Mouse (Mus musculus) layer of hippocampus, adult 9-11 months (tissue): ENCODE data around the gene Sumo2.
"Not testable (repeated sequence)": the region's sequence is repeated elsewhere in the genome, so short reads cannot be mapped to it uniquely, and the experiment has no call there.

Experiments
- DNase-seq: peaks from one replicate; pipeline ENCODE4 v3.0.0; 2022

Sumo2 gene

DNA sequence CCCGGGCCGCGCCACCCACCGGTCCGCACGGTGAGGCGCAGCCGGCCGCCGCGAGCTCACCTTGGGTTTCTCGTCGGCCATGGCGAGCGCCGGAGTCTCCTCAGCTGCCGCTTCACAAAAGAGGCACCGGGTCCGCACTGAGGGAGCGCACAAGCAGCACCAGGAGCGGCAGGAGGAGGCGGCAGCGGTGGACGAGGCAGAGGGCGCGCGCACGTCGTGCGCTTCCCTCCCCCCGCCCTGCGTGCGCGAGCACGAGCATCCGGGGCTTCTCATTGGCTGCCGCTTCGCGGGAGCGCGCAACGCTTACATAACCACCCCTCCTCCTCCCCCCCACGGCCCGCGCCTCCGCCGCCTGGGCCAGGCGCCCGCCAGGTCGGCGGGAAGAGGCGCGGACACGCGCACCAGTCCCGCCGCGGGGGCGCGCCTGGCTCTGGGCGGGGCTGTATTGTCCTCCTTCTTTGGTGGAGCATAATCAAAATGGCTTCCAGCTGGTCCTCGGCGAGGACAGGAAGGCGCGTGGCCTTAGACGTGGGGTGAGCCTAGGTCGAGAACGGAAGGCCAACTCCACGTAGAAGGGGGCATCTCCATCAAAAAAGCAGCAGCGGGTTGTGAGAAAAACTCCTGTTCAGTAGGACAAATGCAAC, at the start of gene Sumo2:
Gene Sumo2 (minus strand): TSS at position 239 of the 644 bp plus-strand sequence.
- DNase-seq: peak; percentile 98

- DNase-seq: no peak
Observed at GRCm38 (mm10) chr11:115585573-115586100, 49.6 kb upstream of the Sumo2 start.

DNA sequence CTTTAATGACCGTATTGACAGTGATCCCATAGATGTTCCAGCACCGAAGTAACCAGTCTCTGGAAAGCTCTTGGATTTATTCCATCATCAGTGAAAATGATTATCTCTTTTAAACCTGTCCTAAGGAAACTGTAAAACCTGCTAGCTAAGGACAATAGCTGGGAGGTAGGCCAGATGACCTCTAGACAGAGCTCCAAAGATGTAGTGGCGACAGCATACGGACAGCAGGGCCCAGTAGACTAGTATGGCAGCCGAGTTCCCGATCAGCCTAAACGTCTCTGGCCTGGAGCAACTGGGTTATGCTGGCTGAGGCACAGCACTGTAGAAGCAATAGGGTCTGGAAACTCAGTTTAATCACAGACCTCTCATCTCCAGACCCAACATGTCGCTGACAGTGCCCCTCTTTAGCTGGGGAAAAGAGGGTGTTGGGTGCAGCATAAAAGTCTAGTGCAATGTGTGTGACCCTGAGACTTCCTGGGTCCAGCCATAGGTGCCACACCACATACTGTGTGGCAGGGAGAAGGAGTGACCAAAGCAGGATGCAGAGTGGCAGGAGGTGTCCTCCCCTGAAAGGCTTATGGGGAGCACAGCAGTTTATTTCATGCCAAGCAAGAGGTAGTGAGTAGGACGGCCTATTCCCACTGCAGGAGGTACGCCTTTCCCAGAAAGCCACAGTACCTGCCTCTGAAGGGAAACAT, 48.4 kb upstream of the Sumo2 start:
- DNase-seq: no peak

DNA sequence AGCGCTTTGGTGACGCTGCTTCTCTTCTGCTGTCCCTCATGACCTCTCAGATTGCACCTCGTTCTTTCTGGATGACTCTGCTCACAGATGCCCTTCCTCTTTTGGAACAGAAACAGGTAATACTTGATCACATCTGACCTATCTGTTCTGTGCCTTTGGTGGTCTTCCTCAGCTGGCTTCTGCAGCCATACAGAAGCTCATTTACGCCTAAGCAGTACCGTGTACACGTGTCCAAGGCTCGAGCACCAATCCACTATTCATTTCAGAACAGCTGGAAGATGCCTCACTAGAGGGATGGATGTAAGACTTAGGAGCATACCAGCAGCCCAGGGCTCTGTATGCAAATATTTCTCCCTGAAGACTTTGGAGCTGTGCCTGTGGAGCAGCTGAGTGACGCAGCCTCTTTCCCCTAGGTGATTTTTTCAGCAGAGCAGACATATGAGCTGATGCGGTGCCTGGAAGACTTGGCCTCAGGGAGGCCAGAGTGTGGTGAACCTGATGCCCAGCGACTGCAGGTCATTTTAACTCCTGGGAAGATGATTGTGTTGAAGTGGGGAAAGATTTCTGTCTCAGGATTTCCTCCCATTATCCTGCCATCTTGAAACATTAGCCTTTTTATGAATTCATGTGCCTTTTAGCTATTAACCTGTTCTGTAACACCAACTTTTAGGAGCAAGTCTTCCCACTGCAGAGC, 47.0 kb upstream of the Sumo2 start:
- no peak for DNase-seq

DNA sequence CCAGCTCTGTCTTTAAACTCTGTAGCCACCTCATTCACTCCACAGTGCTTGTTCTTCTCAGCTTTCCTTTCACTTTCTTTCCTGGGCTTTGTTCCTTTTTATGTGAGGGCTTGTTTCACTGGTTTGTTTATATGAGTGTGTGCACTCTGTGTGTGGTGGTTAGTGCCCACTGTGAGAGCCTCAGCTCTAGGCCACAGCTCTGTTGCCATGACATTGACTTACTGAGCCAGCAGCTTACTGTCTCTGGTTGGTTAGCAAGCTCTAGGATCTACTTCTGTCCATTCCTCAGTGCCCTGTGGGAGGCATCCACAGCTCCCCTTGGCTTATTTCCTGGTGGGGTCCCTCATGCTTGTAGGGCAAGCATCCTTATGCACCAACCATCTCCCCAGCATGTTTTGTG, 43.0 kb upstream of the Sumo2 start:
- no peak for DNase-seq

GRCm38 (mm10) chr11:115564961-115565360, 28.9 kb upstream of the Sumo2 start:
- no peak for DNase-seq

DNA sequence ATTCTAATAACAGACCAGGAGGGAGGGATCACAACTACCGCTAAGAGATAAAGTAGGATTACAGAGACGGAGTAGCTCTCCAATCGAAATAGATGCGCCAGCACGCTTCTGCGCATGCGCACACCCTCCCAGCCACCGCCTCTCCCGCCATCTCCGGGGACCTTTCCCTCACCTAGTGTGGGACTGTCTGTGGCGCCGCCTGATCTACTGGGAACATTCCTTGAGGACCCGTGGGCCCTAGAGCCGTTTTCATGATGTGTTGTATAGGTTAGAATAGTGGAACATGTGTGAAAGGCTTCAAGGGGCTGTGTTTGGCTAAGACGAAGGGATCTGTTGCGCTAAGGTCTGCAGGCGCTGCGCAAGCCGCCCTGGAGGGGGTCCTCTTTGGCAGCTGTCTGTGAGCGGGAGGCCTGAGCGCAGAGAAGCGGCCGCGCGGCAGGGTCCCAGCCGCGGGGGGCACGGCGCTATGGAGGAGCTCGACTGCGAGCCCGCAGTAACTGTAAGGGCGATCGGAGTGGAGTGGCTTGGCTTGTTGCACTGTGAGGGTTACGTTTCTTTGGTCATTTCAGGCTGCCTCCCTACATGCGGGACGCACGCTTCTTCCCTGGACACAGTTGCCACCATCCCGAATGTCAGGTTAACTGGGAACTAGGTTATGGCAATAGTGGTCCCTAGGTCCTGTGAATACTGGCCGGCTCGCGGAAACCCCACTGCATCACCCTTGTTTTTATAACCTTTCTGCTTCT, 28.2 kb upstream of the Sumo2 start, which contains the start of gene Nup85:
Gene Nup85 (plus strand): TSS at position 371 of the 746 bp plus-strand sequence.
- peak; percentile 97 for DNase-seq

DNA sequence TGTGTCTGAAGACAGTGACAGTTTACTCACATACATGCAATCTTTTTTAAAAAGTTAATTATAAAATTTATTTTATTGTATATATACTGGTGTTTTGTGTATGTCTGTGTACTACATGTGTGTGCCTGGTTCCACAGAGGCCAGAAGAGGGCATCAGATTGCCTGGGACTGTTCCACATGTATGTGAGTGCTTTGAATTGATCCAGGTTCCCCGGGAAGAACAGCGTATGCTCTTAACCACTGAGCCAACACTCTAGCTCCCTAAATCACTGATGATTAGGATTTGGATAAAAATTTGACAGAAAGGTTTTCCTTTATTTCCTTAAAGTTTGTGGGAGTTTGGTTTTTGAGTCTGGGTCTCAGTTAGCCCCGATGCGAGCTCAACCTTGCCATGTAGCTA, 27.3 kb upstream of the Sumo2 start:
- no peak for DNase-seq

DNA sequence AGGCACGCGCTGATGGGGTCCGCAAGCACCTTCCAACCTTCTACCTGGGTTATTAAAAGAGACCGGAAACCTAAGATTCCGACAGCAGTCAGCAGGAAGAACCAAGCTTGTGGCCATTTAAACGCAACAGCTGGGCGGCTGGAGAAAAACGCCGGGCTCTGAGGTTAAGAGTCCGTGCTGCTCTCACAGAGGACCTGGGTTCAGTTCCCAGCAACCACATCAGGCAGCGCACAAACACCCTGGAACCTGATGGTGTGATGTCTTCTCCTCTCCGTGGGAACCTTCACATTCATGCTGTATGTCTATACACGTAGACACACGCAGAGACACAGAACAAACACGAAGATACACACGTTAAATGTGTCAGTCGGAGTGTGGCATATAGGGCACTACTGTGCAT, 19.6 kb upstream of the Sumo2 start:
- no peak for DNase-seq

DNA sequence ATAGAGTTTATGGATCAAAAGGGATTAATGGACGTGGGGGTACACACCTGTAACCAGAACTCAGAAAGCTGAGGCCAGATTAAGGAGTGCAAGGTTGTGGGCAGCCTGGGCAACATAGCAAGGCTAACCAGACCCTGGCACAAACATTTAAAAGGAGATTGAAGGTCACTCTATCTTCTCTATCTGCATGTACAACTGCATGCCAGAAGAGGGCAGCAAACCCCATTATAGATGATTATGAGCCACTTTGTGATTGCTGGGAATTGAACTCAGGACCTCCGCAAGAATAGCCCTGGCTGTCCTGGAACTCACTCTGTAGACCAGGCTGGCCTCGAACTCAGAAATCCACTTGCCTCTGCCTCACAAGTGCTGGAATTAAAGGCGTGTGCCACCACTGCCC, 16.7 kb upstream of the Sumo2 start:
- no peak for DNase-seq

DNA sequence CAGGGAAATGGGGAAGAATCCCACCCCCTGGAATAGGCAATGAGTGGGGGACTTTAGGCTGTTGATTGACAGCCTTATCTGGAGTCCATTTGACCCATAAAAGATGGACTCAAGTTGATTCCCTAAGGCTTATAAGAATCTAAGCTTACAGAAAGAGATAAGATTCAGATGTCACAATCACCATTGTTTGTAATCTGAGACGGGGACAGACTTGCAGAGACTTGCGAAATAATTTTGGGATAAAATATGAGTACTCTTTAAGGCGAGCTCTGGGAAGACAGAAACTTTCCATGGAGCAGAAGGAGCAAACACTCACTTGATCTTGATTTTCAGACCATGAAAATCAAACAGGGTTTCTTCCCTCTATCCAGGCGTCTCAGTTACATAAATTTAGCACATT, 7.5 kb upstream of the Sumo2 start:
- DNase-seq: no peak

GRCm38 (mm10) chr11:115538045-115538444, 2.0 kb upstream of the Sumo2 start:
- no peak for DNase-seq

GRCm38 (mm10) chr11:115536856-115537568, 936 bp upstream of the Sumo2 start:
- peak; percentile 49 for DNase-seq

DNA sequence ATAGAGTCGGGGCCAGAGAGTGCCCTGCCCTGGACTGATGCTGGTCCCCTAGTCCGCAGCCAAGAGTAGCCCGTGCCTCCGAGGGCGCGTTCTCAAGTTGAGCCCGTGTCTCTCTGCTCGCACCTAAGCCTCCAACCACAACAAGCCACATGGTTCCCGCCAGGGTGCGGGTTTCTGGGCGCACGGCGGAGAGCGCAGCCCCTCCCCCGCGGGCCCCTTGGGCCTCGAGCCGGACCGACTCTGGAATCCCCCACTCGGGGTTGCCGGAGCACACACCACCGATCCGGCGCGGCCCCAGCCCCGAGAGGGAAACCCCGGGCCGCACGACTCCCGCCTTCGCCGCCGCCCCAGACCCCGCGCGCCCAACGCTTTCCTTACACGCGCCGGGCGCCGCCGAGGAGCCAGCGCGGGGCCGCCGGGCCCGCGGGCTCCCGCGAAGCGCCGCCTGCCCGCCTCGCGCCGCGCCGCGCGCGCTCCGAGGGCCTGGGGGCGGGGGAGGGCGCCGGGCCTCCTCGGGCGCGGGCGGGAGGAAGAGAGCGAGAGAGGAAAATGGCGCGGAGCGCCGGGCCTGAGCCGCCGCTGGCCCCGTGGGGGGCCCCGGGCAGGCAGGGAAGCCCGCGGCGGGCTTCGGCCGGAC, 557 bp downstream of the Sumo2 start:
- peak; percentile 49 for DNase-seq

DNA sequence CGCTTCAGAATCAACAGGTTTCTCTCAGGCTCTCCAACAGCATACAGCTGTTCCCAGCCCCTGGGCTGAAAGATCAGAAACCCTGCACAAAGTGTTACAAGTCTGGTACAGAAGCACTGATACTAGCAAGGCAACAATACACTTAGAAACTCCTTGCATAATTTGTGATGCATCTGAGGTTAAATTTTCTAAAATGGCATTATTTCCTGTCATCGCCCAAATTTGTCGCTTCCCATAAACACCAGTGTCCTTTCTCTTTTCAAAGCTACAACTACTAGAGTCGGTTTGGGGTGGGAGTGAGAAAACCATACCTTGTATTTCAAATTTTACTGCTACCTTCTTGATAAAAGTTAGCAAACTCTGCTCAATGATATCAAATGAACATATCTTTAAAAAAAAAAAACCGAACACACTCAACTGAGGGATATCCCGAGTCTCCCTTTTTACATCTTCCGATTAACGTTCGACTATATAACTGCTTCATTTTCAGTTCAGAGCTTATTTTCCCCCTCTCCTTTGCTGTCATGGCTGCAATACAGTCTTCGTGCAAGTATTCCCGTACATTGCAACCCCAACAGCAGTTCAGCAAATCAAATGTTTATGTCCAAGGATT, 1.2 kb downstream of the Sumo2 start:
- DNase-seq: no peak

- not testable (repeated sequence) for DNase-seq
Observed at GRCm38 (mm10) chr11:115526446-115526845, 9.6 kb downstream of the Sumo2 start.

GRCm38 (mm10) chr11:115522703-115523102, 13.4 kb downstream of the Sumo2 start:
- DNase-seq: no peak

DNA sequence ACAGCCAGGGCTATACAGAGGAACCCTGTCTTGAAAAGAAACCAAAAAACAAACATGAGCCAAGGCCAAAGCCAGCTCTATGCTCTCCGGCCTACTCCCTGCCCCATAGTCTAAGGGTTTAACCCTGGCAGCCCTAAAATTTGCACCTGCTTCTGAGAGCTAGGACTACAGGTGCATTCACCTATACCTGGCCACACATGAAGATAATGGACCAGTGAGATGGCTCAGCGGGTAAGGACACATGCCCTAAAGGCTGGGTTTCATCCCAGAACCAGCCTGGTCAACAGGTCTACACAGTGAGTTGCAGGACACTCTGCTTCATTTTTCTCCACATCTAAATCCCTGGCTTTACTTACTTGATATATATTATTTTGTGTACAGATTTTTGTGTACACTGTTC, 13.8 kb downstream of the Sumo2 start:
- DNase-seq: no peak

DNA sequence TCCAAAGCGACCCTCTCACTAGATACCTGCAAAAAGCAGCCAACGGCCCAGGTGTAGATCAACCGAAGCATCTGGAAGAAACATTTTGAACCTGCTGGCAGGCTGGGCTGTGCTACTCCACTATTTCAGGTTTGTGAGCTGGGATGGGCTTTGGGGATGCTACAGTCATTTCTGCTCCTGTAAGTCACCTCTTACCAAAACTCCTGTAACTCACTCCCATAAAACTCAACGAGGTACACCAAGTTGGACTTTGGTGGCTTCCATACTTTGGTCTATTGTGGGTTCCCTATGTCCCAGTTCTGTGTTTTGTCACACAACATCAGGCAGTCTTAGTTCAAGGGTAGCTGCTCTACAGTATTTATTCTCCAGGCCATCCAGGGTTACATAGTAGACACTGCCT, 15.0 kb downstream of the Sumo2 start:
- no peak for DNase-seq

- no peak for DNase-seq
Observed at GRCm38 (mm10) chr11:115520218-115520617, 15.9 kb downstream of the Sumo2 start.

DNA sequence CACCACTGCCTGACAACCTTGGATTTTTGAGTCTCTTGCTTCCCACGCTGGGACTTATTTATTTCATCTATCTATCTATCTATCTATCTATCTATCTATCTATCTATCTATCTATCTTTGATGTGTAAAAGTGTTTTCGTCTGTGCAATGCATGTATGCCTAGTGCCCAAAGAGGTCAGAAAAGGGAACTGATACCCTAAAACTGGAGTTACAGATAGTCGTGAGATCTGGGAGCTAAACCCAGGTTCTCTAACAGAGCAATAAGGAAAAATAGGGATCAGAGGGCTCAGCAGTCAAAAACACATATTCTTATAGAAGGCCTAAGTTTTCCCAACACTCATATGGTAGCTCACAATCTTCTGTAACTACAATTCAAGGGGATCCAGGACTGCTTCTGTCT, 16.5 kb downstream of the Sumo2 start:
- DNase-seq: no peak
